Mouse (Mus musculus): ENCODE results near the gene Ick. TPM values are rescaled to one million over a fixed set of nuclear protein-coding genes. Genes with fewer than 3 reads are reported as not detected.

Gene Ick
- polyA plus RNA-seq, 1 experiment from 2014 or later: 22.8 TPM

- DNase-seq (ENCODE audit: low spot score): no peak
- no peak for TF ChIP-seq CTCF (IDR thresholded peaks at IDR 0.05; ENCODE audit: low read depth)
- no peak overlapping the region for H3K27ac ChIP-seq
- H3K9ac ChIP-seq (ENCODE audit: low read depth, low read length): no peak overlapping the region
- no peaks in the 10 kb centered on the region for H3K4me1 ChIP-seq (replicated peaks; ENCODE audit: insufficient read depth, low read length)
- H3K27me3 ChIP-seq (ENCODE audit: insufficient read depth, low read length): no peaks in the 10 kb centered on the region
- no peak overlapping the region for H3K4me3 ChIP-seq (replicated peaks; ENCODE audit: low read depth, low read length)
- no peak overlapping the region for H3K4me2 ChIP-seq (ENCODE audit: low read length)
- no peak for ATAC-seq (replicated peaks; ENCODE audit: low FRiP score, low read depth)
- H3K9me3 ChIP-seq (replicated peaks; ENCODE audit: low read length): no peaks in the 10 kb centered on the region
- WGBS: 79% methylated on average over 13 of the region's 13 CpGs
- no peaks in the 10 kb centered on the region for H3K36me3 ChIP-seq (ENCODE audit: insufficient read depth, low read length)
Observed at GRCm38 (mm10) chr9:78073713-78074340, 35.2 kb upstream of the Ick start.

GRCm38 (mm10) chr9:78075256-78075655 lies 33.7 kb upstream of the Ick start:
- TF ChIP-seq CTCF (IDR thresholded peaks at IDR 0.05; ENCODE audit: low read depth): no peak
- no peaks in the 10 kb centered on the region for H3K36me3 ChIP-seq (ENCODE audit: insufficient read depth, low read length)
- no peak for DNase-seq (ENCODE audit: low spot score)
- 92% methylated on average over 3 of the region's 3 CpGs for WGBS
- no peak overlapping the region for H3K4me3 ChIP-seq (replicated peaks; ENCODE audit: low read depth, low read length)
- H3K4me2 ChIP-seq (ENCODE audit: low read length): no peak overlapping the region
- ATAC-seq (replicated peaks; ENCODE audit: low FRiP score, low read depth): no peak
- no peaks in the 10 kb centered on the region for H3K9me3 ChIP-seq (replicated peaks; ENCODE audit: low read length)
- H3K4me1 ChIP-seq (replicated peaks; ENCODE audit: insufficient read depth, low read length): no peaks in the 10 kb centered on the region
- H3K9ac ChIP-seq (ENCODE audit: low read depth, low read length): no peak overlapping the region
- H3K27me3 ChIP-seq (ENCODE audit: insufficient read depth, low read length): no peaks in the 10 kb centered on the region
- H3K27ac ChIP-seq: no peak overlapping the region

- Histone ChIP-seq H3K27ac (no peak overlapping the region), H3K9ac (ENCODE audit: low read depth, low read length) (no peak overlapping the region), H3K27me3 (ENCODE audit: insufficient read depth, low read length) (no peaks in the 10 kb centered on the region), H3K9me3 (replicated peaks; ENCODE audit: low read length) (no peaks in the 10 kb centered on the region), H3K4me2 (ENCODE audit: low read length) (no peak overlapping the region), H3K4me3 (replicated peaks; ENCODE audit: low read depth, low read length) (no peak overlapping the region), H3K4me1 (replicated peaks; ENCODE audit: insufficient read depth, low read length) (no peaks in the 10 kb centered on the region), H3K36me3 (ENCODE audit: insufficient read depth, low read length) (peaks cover 8% of the 10 kb centered on the region)
- 20% methylated on average over 2 of the region's 2 CpGs for WGBS
- DNase-seq (ENCODE audit: low spot score): peak; percentile 45
- ATAC-seq (replicated peaks; ENCODE audit: low FRiP score, low read depth): 0 out of 2 replicates have a peak, but pooled peaks have one; percentile 36
- peak; percentile 74 for TF ChIP-seq CTCF (IDR thresholded peaks at IDR 0.05; ENCODE audit: low read depth)
Observed at GRCm38 (mm10) chr9:78078240-78078639, 30.8 kb upstream of the Ick start.

- TF ChIP-seq CTCF (IDR thresholded peaks at IDR 0.05; ENCODE audit: low read depth): no peak
- H3K9me3 ChIP-seq (replicated peaks; ENCODE audit: low read length): no peaks in the 10 kb centered on the region
- DNase-seq (ENCODE audit: low spot score): no peak
- no peaks in the 10 kb centered on the region for H3K4me1 ChIP-seq (replicated peaks; ENCODE audit: insufficient read depth, low read length)
- H3K4me2 ChIP-seq (ENCODE audit: low read length): no peak overlapping the region
- no peak for ATAC-seq (replicated peaks; ENCODE audit: low FRiP score, low read depth)
- H3K36me3 ChIP-seq (ENCODE audit: insufficient read depth, low read length): peaks cover 35% of the 10 kb centered on the region
- no peaks in the 10 kb centered on the region for H3K27me3 ChIP-seq (ENCODE audit: insufficient read depth, low read length)
- no peak overlapping the region for H3K4me3 ChIP-seq (replicated peaks; ENCODE audit: low read depth, low read length)
- H3K27ac ChIP-seq: no peak overlapping the region
- H3K9ac ChIP-seq (ENCODE audit: low read depth, low read length): no peak overlapping the region
- WGBS: 88% methylated on average over 7 of the region's 7 CpGs
Observed at GRCm38 (mm10) chr9:78081835-78082234, 27.2 kb upstream of the Ick start.

GRCm38 (mm10) chr9:78084341-78084740 lies 24.7 kb upstream of the Ick start:
- Histone ChIP-seq H3K4me2 (ENCODE audit: low read length) (no peak overlapping the region), H3K27me3 (ENCODE audit: insufficient read depth, low read length) (no peaks in the 10 kb centered on the region), H3K4me3 (replicated peaks; ENCODE audit: low read depth, low read length) (no peak overlapping the region), H3K4me1 (replicated peaks; ENCODE audit: insufficient read depth, low read length) (no peaks in the 10 kb centered on the region), H3K36me3 (ENCODE audit: insufficient read depth, low read length) (peaks cover 38% of the 10 kb centered on the region), H3K9me3 (replicated peaks; ENCODE audit: low read length) (no peaks in the 10 kb centered on the region), H3K27ac (no peak overlapping the region), H3K9ac (ENCODE audit: low read depth, low read length) (no peak overlapping the region)
- DNase-seq (ENCODE audit: low spot score) (no peak), ATAC-seq (replicated peaks; ENCODE audit: low FRiP score, low read depth) (no peak)
- TF ChIP-seq CTCF (IDR thresholded peaks at IDR 0.05; ENCODE audit: low read depth): no peak
- WGBS: 89% methylated on average over 4 of the region's 4 CpGs

GRCm38 (mm10) chr9:78085722-78086287 lies 23.2 kb upstream of the Ick start:
- TF ChIP-seq CTCF (IDR thresholded peaks at IDR 0.05; ENCODE audit: low read depth): no peak
- 77% methylated on average over 14 of the region's 14 CpGs for WGBS
- no peak for ATAC-seq (replicated peaks; ENCODE audit: low FRiP score, low read depth)
- no peak overlapping the region for H3K4me2 ChIP-seq (ENCODE audit: low read length)
- no peak overlapping the region for H3K9ac ChIP-seq (ENCODE audit: low read depth, low read length)
- no peak overlapping the region for H3K27ac ChIP-seq
- no peaks in the 10 kb centered on the region for H3K4me1 ChIP-seq (replicated peaks; ENCODE audit: insufficient read depth, low read length)
- H3K4me3 ChIP-seq (replicated peaks; ENCODE audit: low read depth, low read length): no peak overlapping the region
- no peaks in the 10 kb centered on the region for H3K9me3 ChIP-seq (replicated peaks; ENCODE audit: low read length)
- DNase-seq (ENCODE audit: low spot score): no peak
- H3K27me3 ChIP-seq (ENCODE audit: insufficient read depth, low read length): no peaks in the 10 kb centered on the region
- peaks cover 38% of the 10 kb centered on the region for H3K36me3 ChIP-seq (ENCODE audit: insufficient read depth, low read length)
